ENCODE assay signal across 18 mouse cellular contexts in genomic region chr2:58485683-58486082, GRCm38 (mm10). TPM values are rescaled to one million over a fixed set of nuclear protein-coding genes. Genes with fewer than 3 reads are reported as not detected.
A peak's percentile ranks its signal among the peaks of the same experiment; 100 is the strongest.
DNase-seq lines count a peak whose midpoint lies in the region; ATAC-seq and TF ChIP-seq lines count a peak whose summit lies in the region.
"Had no signal": no experiment of that assay in that cellular context is flagged by ENCODE, and none has a peak within 500 bp of the region (broad histone marks: within the 10 kb centered on the region; RNA-seq: fewer than 3 reads in every experiment).

No protein-coding gene starts in this region.

- H3K9me3 ChIP-seq in stomach, embryonic 14.5 days (ENCODE audit: control insufficient read depth, low read depth, low read length): no peaks in the 10 kb centered on the region
- H3K9me3 ChIP-seq: liver, embryonic 12.5 days; midbrain, embryonic 10.5 days had no signal

- TF ChIP-seq POLR2A in thymus, adult 2 months (IDR thresholded peaks at IDR 0.05; ENCODE audit: control insufficient read depth, extremely low read depth, insufficient read depth, low read length, poor library complexity): no peak

- H3K4me2 ChIP-seq in stomach, embryonic 14.5 days (replicated peaks; ENCODE audit: low read depth, low read length): no peak overlapping the region
- H3K4me2 ChIP-seq: liver, embryonic 12.5 days had no signal

- H3K9ac ChIP-seq in stomach, embryonic 14.5 days (replicated peaks; ENCODE audit: low read depth, low read length): no peak overlapping the region
- H3K9ac ChIP-seq: liver, embryonic 12.5 days had no signal

- WGBS in stomach, embryonic 14.5 days: 75% methylated on average over 3 of the region's 3 CpGs
- WGBS in thymus, adult 2 months: 94% methylated on average over 3 of the region's 3 CpGs

- H3K4me1 ChIP-seq in stomach, embryonic 14.5 days (ENCODE audit: control insufficient read depth, insufficient read depth, low read length): peaks cover 33% of the 10 kb centered on the region
- 0 out of 2 replicates have a peak, but pooled peaks cover 3% of the 10 kb centered on the region for H3K4me1 ChIP-seq in thymus, adult 2 months (replicated peaks; ENCODE audit: control insufficient read depth, insufficient read depth, low read length)

- TF ChIP-seq CTCF in layer of hippocampus, adult 2 months (conservative IDR thresholded peaks at IDR 0.05): no peak
- TF ChIP-seq CTCF in thymus, adult 2 months (IDR thresholded peaks at IDR 0.05; ENCODE audit: borderline replicate concordance, control insufficient read depth, extremely low read depth, insufficient read depth, low read length, poor library complexity): no peak

- DNase-seq in adrenal gland, adult (ENCODE audit: inconsistent age in 2 of 2, low spot score in 1 of 2): peak; percentile 16 to 52
- DNase-seq in adrenal gland, postnatal 25 days: no peak
- no peak for DNase-seq in layer of hippocampus, adult 2 months (ENCODE audit: low spot score in 2 of 2)
- no peak for DNase-seq in layer of hippocampus, postnatal 25 days (ENCODE audit: extremely low spot score in 1 of 2, low spot score in 1 of 2)
- DNase-seq in NIH3T3 (ENCODE audit: low read depth): peak; percentile 29
- DNase-seq in thymus, adult 2 months: no peak
- DNase-seq in spleen, postnatal 36 days (ENCODE audit: low spot score in 2 of 2): no peak
- DNase-seq: gastrocnemius, postnatal 36 days; kidney, adult 18-20 months; spleen, adult 18-20 months had no signal

- H3K27me3 ChIP-seq in stomach, embryonic 14.5 days (ENCODE audit: control insufficient read depth, insufficient read depth, low read length): no peaks in the 10 kb centered on the region
- no peaks in the 10 kb centered on the region for H3K27me3 ChIP-seq in thymus, adult 2 months (ENCODE audit: control insufficient read depth, insufficient read depth, low read length)
- H3K27me3 ChIP-seq: liver, embryonic 12.5 days had no signal

- 0 out of 2 replicates have a peak overlapping the region, but pooled peaks have one; percentile 10 for H3K27ac ChIP-seq in layer of hippocampus, adult 2 months
- H3K27ac ChIP-seq in stomach, embryonic 14.5 days (ENCODE audit: low read length): peak overlapping the region; percentile 41; the same call in 1 of the 2 replicates
- H3K27ac ChIP-seq in thymus, adult 2 months (ENCODE audit: control insufficient read depth, insufficient read depth, low read length): no peak overlapping the region
- H3K27ac ChIP-seq: hindbrain, postnatal 0 days; liver, embryonic 12.5 days; midbrain, embryonic 10.5 days had no signal

- ATAC-seq in stomach, embryonic 14.5 days (ENCODE audit: insufficient number of reproducible peaks, insufficient read depth, low FRiP score, low read depth): no peak
- ATAC-seq: hindbrain, postnatal 0 days; liver, embryonic 12.5 days had no signal

- H3K36me3 ChIP-seq in stomach, embryonic 14.5 days (ENCODE audit: control insufficient read depth, insufficient read depth, low read length): no peaks in the 10 kb centered on the region
- H3K36me3 ChIP-seq in thymus, adult 2 months (ENCODE audit: control insufficient read depth, insufficient read depth, low read length): no peaks in the 10 kb centered on the region
- H3K36me3 ChIP-seq: liver, embryonic 12.5 days had no signal

- H3K4me3 ChIP-seq in layer of hippocampus, adult 2 months: no peak overlapping the region
- no peak overlapping the region for H3K4me3 ChIP-seq in stomach, embryonic 14.5 days (ENCODE audit: low read depth, low read length)
- H3K4me3 ChIP-seq in thymus, adult 2 months (ENCODE audit: control insufficient read depth, insufficient read depth, low read length): no peak overlapping the region
- H3K4me3 ChIP-seq: liver, embryonic 12.5 days; midbrain, embryonic 10.5 days had no signal

RNA-seq across cellular contexts. Expression of gene Gm17409, which starts 15.8 kb away (rescaled TPM):
- not detected in 2 replicates for total RNA-seq in adrenal gland, postnatal 25 days (2021)
- total RNA-seq in layer of hippocampus, adult 2 months (2021): not detected
- not detected for total RNA-seq in layer of hippocampus, postnatal 25 days (2021)
- polyA plus RNA-seq in stomach, embryonic 14.5 days (2014; fragmentation: Nextera tagmentation; extraction: Ambion mirVana): 0.26 TPM in 1 of 2 replicates, not detected in the other
- not detected in 2 replicates for polyA plus RNA-seq in thymus, adult 2 months (2012; rRNA removed)
- total RNA-seq: common myeloid progenitor, adult 5-6 weeks; gastrocnemius, postnatal 36 days; hindbrain, postnatal 0 days; layer of hippocampus, postnatal 10 days; left cerebral cortex, postnatal 14 days had no signal
- polyA plus RNA-seq: heart, postnatal 0 days; hindbrain, postnatal 0 days; liver, embryonic 12.5 days; midbrain, embryonic 10.5 days had no signal

Comparison
In these comparisons a context has a peak if more than half of its experiments do, and no peak if none do; other contexts are left out.
1. DNase-seq: peak in adrenal gland, adult (2 of 2) and NIH3T3 (single experiment); none in adrenal gland, postnatal 25 days (single experiment), layer of hippocampus, adult 2 months (0 of 2), layer of hippocampus, postnatal 25 days (0 of 2), thymus, adult 2 months (single experiment) and spleen, postnatal 36 days (0 of 2).